Comparison of ENCODE assay signal across 12 mouse cellular contexts in the genomic region with DNA sequence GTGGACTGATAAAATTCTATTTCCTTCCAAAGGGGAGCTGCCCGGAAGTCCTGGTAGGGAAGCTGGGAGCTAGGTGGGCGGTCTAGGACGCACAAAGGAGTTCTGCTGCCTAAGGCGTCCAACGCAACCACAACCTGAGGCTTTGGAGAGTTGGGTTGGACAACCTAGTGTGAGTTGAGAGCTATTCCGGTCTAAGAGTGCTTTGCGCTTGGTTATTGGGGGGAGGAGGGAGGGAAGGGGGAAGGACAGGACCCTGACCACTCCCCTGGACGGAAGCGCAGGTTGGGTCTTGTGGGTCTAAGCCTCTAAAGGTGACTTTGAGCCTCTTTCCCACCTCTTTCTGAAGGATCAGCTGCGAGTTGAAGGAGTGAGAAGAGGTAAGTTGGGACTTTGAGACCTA. TPM values are rescaled to one million over a fixed set of nuclear protein-coding genes. Genes with fewer than 3 reads are reported as not detected.
A peak's percentile ranks its signal among the peaks of the same experiment; 100 is the strongest.
DNase-seq lines count a peak whose midpoint lies in the region; ATAC-seq and TF ChIP-seq lines count a peak whose summit lies in the region.
"Had no signal": no experiment of that assay in that cellular context is flagged by ENCODE, and none has a peak within 500 bp of the region (broad histone marks: within the 10 kb centered on the region; RNA-seq: fewer than 3 reads in every experiment).

A gene (plus strand): TSS at position 335 of the 400 bp plus-strand sequence.

- H3K4me3 ChIP-seq in heart, embryonic 12.5 days: peak within 1 kb of the TSS; percentile 9; the same call in 1 of the 2 replicates
- H3K4me3 ChIP-seq in stomach, embryonic 14.5 days (ENCODE audit: low read depth, low read length): 0 out of 2 replicates have a peak within 1 kb of the TSS, but pooled peaks have one; percentile 1
- H3K4me3 ChIP-seq in stomach, postnatal 0 days (ENCODE audit: low read depth, low read length): no peak within 1 kb of the TSS; the same call in 1 of the 2 replicates
- no peak within 1 kb of the TSS for H3K4me3 ChIP-seq in hindbrain, postnatal 0 days (ENCODE audit: low read length)
- H3K4me3 ChIP-seq: myocyte had no signal

- under 1% methylated on average over 10 of the region's 10 CpGs for WGBS in heart, embryonic 12.5 days
- WGBS in stomach, embryonic 14.5 days: 2% methylated on average over 10 of the region's 10 CpGs
- 5% methylated on average over 10 of the region's 10 CpGs for WGBS in stomach, postnatal 0 days
- under 1% methylated on average over 10 of the region's 10 CpGs for WGBS in hindbrain, postnatal 0 days

- H3K9ac ChIP-seq in heart, embryonic 12.5 days: no peak within 1 kb of the TSS
- no peak within 1 kb of the TSS for H3K9ac ChIP-seq in stomach, embryonic 14.5 days (replicated peaks; ENCODE audit: low read depth, low read length)
- no peak within 1 kb of the TSS for H3K9ac ChIP-seq in stomach, postnatal 0 days (ENCODE audit: low read length)
- no peak within 1 kb of the TSS for H3K9ac ChIP-seq in hindbrain, postnatal 0 days (replicated peaks; ENCODE audit: low read length)

- no peak for TF ChIP-seq CTCF in stomach, postnatal 0 days (IDR thresholded peaks at IDR 0.05; ENCODE audit: low read depth)
- TF ChIP-seq CTCF in hindbrain, postnatal 0 days (IDR thresholded peaks at IDR 0.05; ENCODE audit: low read depth): no peak

- no peaks in the 10 kb centered on the region for H3K36me3 ChIP-seq in heart, embryonic 12.5 days
- H3K36me3 ChIP-seq in stomach, embryonic 14.5 days (ENCODE audit: control insufficient read depth, insufficient read depth, low read length): no peaks in the 10 kb centered on the region
- no peaks in the 10 kb centered on the region for H3K36me3 ChIP-seq in stomach, postnatal 0 days (ENCODE audit: control insufficient read depth, insufficient read depth, low read length)
- H3K36me3 ChIP-seq in hindbrain, postnatal 0 days (ENCODE audit: insufficient read depth, low read length): no peaks in the 10 kb centered on the region

- H3K27me3 ChIP-seq in heart, embryonic 12.5 days (replicated peaks): peaks cover 70% of the 10 kb centered on the region
- H3K27me3 ChIP-seq in stomach, embryonic 14.5 days (ENCODE audit: control insufficient read depth, insufficient read depth, low read length): peaks cover 32% of the 10 kb centered on the region
- H3K27me3 ChIP-seq in stomach, postnatal 0 days (ENCODE audit: control insufficient read depth, insufficient read depth, low read length): peaks cover 17% of the 10 kb centered on the region; the same call in 1 of the 2 replicates
- H3K27me3 ChIP-seq in hindbrain, postnatal 0 days (ENCODE audit: insufficient read depth, low read length): peaks cover 31% of the 10 kb centered on the region

- H3K27ac ChIP-seq in heart, embryonic 12.5 days (ENCODE audit: poor library complexity, severe bottlenecking): no peak within 1 kb of the TSS
- no peak within 1 kb of the TSS for H3K27ac ChIP-seq in stomach, embryonic 14.5 days (ENCODE audit: low read length)
- no peak within 1 kb of the TSS for H3K27ac ChIP-seq in stomach, postnatal 0 days (replicated peaks)
- no peak within 1 kb of the TSS for H3K27ac ChIP-seq in hindbrain, postnatal 0 days

- no peak for ATAC-seq in heart, embryonic 12.5 days (ENCODE audit: insufficient number of reproducible peaks, low FRiP score)
- ATAC-seq in stomach, embryonic 14.5 days (ENCODE audit: insufficient number of reproducible peaks, insufficient read depth, low FRiP score, low read depth): no peak
- ATAC-seq in stomach, postnatal 0 days (ENCODE audit: low FRiP score, low TSS enrichment): no peak
- no peak for ATAC-seq in hindbrain, postnatal 0 days
- ATAC-seq in megakaryocyte-erythroid progenitor cell, adult 5-6 weeks (replicated peaks; ENCODE audit: low FRiP score, low TSS enrichment, poor library complexity, severe bottlenecking): no peak
- ATAC-seq in activated CD4-positive, CD25-positive, alpha-beta regulatory T cell, adult 4 months: no peak

- no peak for TF ChIP-seq EP300 in stomach, postnatal 0 days (optimal IDR thresholded peaks at IDR 0.05)

- peaks cover 14% of the 10 kb centered on the region for H3K4me1 ChIP-seq in heart, embryonic 12.5 days (replicated peaks)
- peaks cover 8% of the 10 kb centered on the region; the same call in 1 of the 2 replicates for H3K4me1 ChIP-seq in stomach, embryonic 14.5 days (ENCODE audit: control insufficient read depth, insufficient read depth, low read length)
- peaks cover 9% of the 10 kb centered on the region; the same call in 1 of the 2 replicates for H3K4me1 ChIP-seq in stomach, postnatal 0 days (replicated peaks; ENCODE audit: control insufficient read depth, insufficient read depth)
- peaks cover 6% of the 10 kb centered on the region; the same call in 1 of the 2 replicates for H3K4me1 ChIP-seq in hindbrain, postnatal 0 days (ENCODE audit: insufficient read depth, low read length)

- no peaks in the 10 kb centered on the region for H3K9me3 ChIP-seq in heart, embryonic 12.5 days (replicated peaks)
- H3K9me3 ChIP-seq in stomach, embryonic 14.5 days (ENCODE audit: control insufficient read depth, low read depth, low read length): no peaks in the 10 kb centered on the region
- no peaks in the 10 kb centered on the region for H3K9me3 ChIP-seq in stomach, postnatal 0 days (ENCODE audit: control insufficient read depth, low read length)
- no peaks in the 10 kb centered on the region for H3K9me3 ChIP-seq in hindbrain, postnatal 0 days (ENCODE audit: low read length)

- DNase-seq in heart, postnatal 36 days: no peak
- no peak for DNase-seq in stomach, postnatal 0 days (ENCODE audit: low spot score)
- no peak for DNase-seq in hindbrain, postnatal 0 days (ENCODE audit: low spot score)
- DNase-seq in ovary, postnatal 10 days (ENCODE audit: low spot score): no peak
- DNase-seq: gastrocnemius, postnatal 10 days; kidney, postnatal 36 days; lung, postnatal 10 days had no signal

- intact Hi-C loops in heart, postnatal 36 days (cut with DNase I): loop anchor here (10.0 kb wide), 1 partner anchor 495 kb away; no protein-coding TSS in a partner anchor

- H3K4me2 ChIP-seq in heart, embryonic 12.5 days: peak within 1 kb of the TSS; percentile 100; the same call in 1 of the 2 replicates
- H3K4me2 ChIP-seq in stomach, embryonic 14.5 days (replicated peaks; ENCODE audit: low read depth, low read length): no peak within 1 kb of the TSS
- no peak within 1 kb of the TSS for H3K4me2 ChIP-seq in stomach, postnatal 0 days (replicated peaks; ENCODE audit: low read depth)
- peak within 1 kb of the TSS; percentile 98; the same call in 1 of the 2 replicates for H3K4me2 ChIP-seq in hindbrain, postnatal 0 days (ENCODE audit: low read depth, low read length)

RNA-seq across cellular contexts. Expression of the gene that starts here (rescaled TPM):
- 2.0 and 2.6 TPM in 2 replicates for polyA plus RNA-seq in heart, embryonic 12.5 days (2016; fragmentation: Nextera tagmentation; extraction: Ambion mirVana)
- total RNA-seq in heart, postnatal 36 days (2021): under 1 TPM; 0.31 to 0.70 TPM
- polyA plus RNA-seq in stomach, embryonic 14.5 days (2014; fragmentation: Nextera tagmentation; extraction: Ambion mirVana): 2.1 and 2.3 TPM in 2 replicates
- 0.63 and 0.65 TPM in 2 replicates for polyA plus RNA-seq in stomach, postnatal 0 days (2015; fragmentation: Nextera tagmentation; extraction: Ambion mirVana)
- 6.8 and 7.2 TPM in 2 replicates for total RNA-seq in hindbrain, postnatal 0 days (2014; rRNA removed)
- 5.2 and 6.2 TPM in 2 replicates for polyA plus RNA-seq in hindbrain, postnatal 0 days (2015; fragmentation: Nextera tagmentation; extraction: Ambion mirVana)
- total RNA-seq in megakaryocyte-erythroid progenitor cell, adult 5-6 weeks (2014; fragmentation: Nextera tagmentation): 0.07 TPM in 1 of 2 replicates, not detected in the other
- total RNA-seq in megakaryocyte-erythroid progenitor cell, adult 5-6 weeks (2017): 0.19 TPM in 2 replicates
- 1 to 10 TPM; 1.7 to 3.1 TPM for polyA plus RNA-seq in activated CD4-positive, CD25-positive, alpha-beta regulatory T cell, adult 4 months (2017; shearing (Covaris generic))

Comparison
In these comparisons a context has a peak if more than half of its experiments do, and no peak if none do; other contexts are left out.
1. H3K4me3 ChIP-seq: peak in heart, embryonic 12.5 days (single experiment) and stomach, embryonic 14.5 days (single experiment); none in stomach, postnatal 0 days (single experiment) and hindbrain, postnatal 0 days (single experiment).
2. H3K4me2 ChIP-seq: peak in heart, embryonic 12.5 days (single experiment) and hindbrain, postnatal 0 days (single experiment); none in stomach, embryonic 14.5 days (single experiment) and stomach, postnatal 0 days (single experiment).